Mouse (Mus musculus) heart, adult 2 months (tissue): Measurements from ENCODE around the gene Tenm3. TPM values are rescaled to one million over a fixed set of nuclear protein-coding genes. Genes with fewer than 3 reads are reported as not detected.

Experiments
- DNase-seq, 2 experiments: peaks; one replicate each; pipeline ENCODE4 v3.0.0; 2021
- H3K27ac ChIP-seq: fragments of 200-600 bp; 2 replicates; pipeline ENCODE4 v1.8.1; 2022
- H3K27me3 ChIP-seq: fragments of 200-500 bp; 2 replicates; pipeline ENCODE4 v1.6.1; 2012; ENCODE audit warnings: mild to moderate bottlenecking, low read length, inconsistent platforms, mixed read lengths; ENCODE audit not compliant: control insufficient read depth, insufficient read depth
- H3K36me3 ChIP-seq: fragments of 200-500 bp; 2 replicates; pipeline ENCODE4 v1.6.1; 2012; ENCODE audit warnings: low read length, inconsistent platforms; ENCODE audit not compliant: control insufficient read depth, insufficient read depth
- H3K4me1 ChIP-seq: fragments of 200-500 bp; 2 replicates; pipeline ENCODE4 v1.6.1; 2011; ENCODE audit warnings: low read length; ENCODE audit not compliant: control insufficient read depth, insufficient read depth
- H3K4me3 ChIP-seq: fragments of 200-600 bp; 2 replicates; pipeline ENCODE4 v1.8.1; 2022
- H3K79me2 ChIP-seq: fragments of 200-500 bp; replicated peaks from 2 replicates; pipeline ENCODE4 v1.6.1; 2012; ENCODE audit warnings: mild to moderate bottlenecking, inconsistent platforms, low read length, moderate library complexity, mixed read lengths; ENCODE audit not compliant: control insufficient read depth, insufficient read depth
- H3K9ac ChIP-seq: fragments of 200-500 bp; 2 replicates; pipeline ENCODE4 v1.6.1; 2012; ENCODE audit warnings: low read depth, mild to moderate bottlenecking, control low read depth, inconsistent platforms, low read length, mixed read lengths
- CTCF ChIP-seq: fragments of 200-600 bp; IDR thresholded peaks from 2 replicates; pipeline ENCODE4 v1.8.1; 2022; ENCODE audit warnings: antibody characterized with exemption, mild to moderate bottlenecking, moderate library complexity
- EP300 ChIP-seq: fragments of 200-500 bp; IDR thresholded peaks from 2 replicates; pipeline ENCODE4 v1.6.1; 2011; ENCODE audit warnings: low read depth, low read length, control low read depth; ENCODE audit not compliant: insufficient read depth
- POLR2A ChIP-seq: fragments of 200-500 bp; IDR thresholded peaks from 2 replicates; pipeline ENCODE4 v1.6.1; 2011; ENCODE audit warnings: mild to moderate bottlenecking, low read depth, low read length, control low read depth; ENCODE audit not compliant: insufficient read depth
- WGBS: fragments of 180-500 bp; shearing (Covaris S2); methylation state at CpG from one replicate; pipeline ENCODE4 v1.1.7; 2018; 5-methylcytosine and 5-hydroxymethylcytosine counted together
- intact Hi-C: fragments of 180-260 bp; cut with DNase I; formaldehyde crosslinking; loops from one replicate; pipeline ENCODE4 v1.15.1; 2025
- polyA plus RNA-seq: library from polyadenylated mRNA; depleted of rRNA; stranded (reverse); fragments of >200 nt; gene quantifications from 2 replicates; pipeline ENCODE4 v1.2.3, GENCODE M21; 2012
- total RNA-seq, 2 experiments: library from RNA; stranded (reverse); gene quantifications; 2 replicates each; pipeline ENCODE4 v1.2.3; 2021

Tenm3 gene
- total and polyA plus RNA-seq, 3 experiments: 2.0 to 3.8 (median 2.2) TPM

DNA sequence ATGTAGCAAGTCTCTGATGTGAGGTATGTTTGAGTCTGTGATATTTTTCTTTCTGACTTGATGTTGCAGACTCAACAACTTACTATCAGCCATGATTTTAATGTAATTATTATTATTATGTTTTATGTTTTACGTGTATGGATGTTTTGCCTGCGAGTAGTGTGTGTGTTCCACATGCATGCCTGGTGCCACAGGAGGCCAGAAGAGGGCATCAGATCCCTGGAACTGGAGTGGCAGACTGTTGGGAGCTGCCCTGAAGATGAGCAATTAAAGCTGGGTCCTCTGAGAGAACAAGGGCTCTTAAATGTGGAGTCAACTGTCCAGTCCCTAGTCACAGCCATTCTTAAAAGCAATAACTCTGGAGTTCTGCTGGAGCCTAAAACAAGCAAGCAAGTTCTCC is 564.4 kb downstream of the Tenm3 start:
- Histone ChIP-seq H3K36me3 (no peaks in the 10 kb centered on the region), H3K9ac (no peak overlapping the region), H3K79me2 (no peaks in the 10 kb centered on the region), H3K4me3 (no peak overlapping the region), H3K27ac (no peak overlapping the region), H3K4me1 (no peaks in the 10 kb centered on the region), H3K27me3 (no peaks in the 10 kb centered on the region)
- TF ChIP-seq CTCF (peak; percentile 37), EP300 (no peak)
- intact Hi-C loops: no loop called here
- WGBS: 87% methylated on average over 2 of the region's 2 CpGs
- DNase-seq: no peak

DNA sequence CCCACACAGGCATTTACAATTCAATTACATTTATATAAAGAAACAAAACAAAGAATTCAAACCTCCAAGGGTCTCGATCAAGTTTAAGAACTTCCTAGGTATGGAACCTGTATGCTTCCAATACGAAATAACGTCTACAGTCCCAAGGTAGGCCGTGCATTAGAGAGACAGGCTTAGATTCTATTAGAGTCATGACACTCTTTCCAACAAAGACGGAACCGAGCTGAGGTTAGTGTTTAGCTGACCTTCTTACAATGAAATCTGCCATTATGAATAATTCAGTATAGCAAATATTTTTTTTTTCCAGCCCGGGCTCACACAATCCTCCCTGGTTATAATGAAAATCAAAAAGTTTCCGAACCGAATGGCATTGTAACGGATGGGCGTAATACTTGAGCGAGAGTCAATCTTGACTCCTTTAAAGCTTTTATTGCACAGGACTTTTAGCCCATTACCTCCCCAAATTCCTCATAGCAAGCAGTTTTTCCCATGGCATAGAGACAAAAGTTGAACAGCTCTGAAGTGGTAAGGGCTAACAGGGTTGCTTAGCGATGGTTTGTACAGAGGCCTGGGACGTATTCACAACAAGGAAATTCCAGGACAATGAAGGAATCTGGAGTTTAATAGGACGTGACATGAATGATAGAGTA is 565.6 kb downstream of the Tenm3 start:
- intact Hi-C loops: no loop called here
- 90% methylated on average over 15 of the region's 15 CpGs for WGBS
- no peaks in the 10 kb centered on the region for H3K79me2 ChIP-seq

GRCm38 (mm10) chr8:48275066-48275465 is 568.7 kb downstream of the Tenm3 start:
- H3K4me1 ChIP-seq: no peaks in the 10 kb centered on the region
- no peaks in the 10 kb centered on the region for H3K36me3 ChIP-seq
- H3K27me3 ChIP-seq: no peaks in the 10 kb centered on the region
- no peaks in the 10 kb centered on the region for H3K79me2 ChIP-seq
- intact Hi-C loops: no loop called here
- H3K9ac ChIP-seq: no peak overlapping the region
- H3K27ac ChIP-seq: no peak overlapping the region
- no peak for TF ChIP-seq CTCF
- TF ChIP-seq POLR2A: no peak
- TF ChIP-seq EP300: no peak
- 92% methylated on average over 11 of the region's 11 CpGs for WGBS
- no peak overlapping the region for H3K4me3 ChIP-seq
- DNase-seq: no peak

More for the DNA sequence above, 565.6 kb downstream of the Tenm3 start:
- H3K4me3 ChIP-seq: no peak overlapping the region
- TF ChIP-seq EP300 (no peak), POLR2A (no peak), CTCF (no peak)
- no peaks in the 10 kb centered on the region for H3K4me1 ChIP-seq
- no peak overlapping the region for H3K9ac ChIP-seq
- no peak for DNase-seq
- H3K27me3 ChIP-seq: no peaks in the 10 kb centered on the region
- no peaks in the 10 kb centered on the region for H3K36me3 ChIP-seq
- no peak overlapping the region for H3K27ac ChIP-seq

DNA sequence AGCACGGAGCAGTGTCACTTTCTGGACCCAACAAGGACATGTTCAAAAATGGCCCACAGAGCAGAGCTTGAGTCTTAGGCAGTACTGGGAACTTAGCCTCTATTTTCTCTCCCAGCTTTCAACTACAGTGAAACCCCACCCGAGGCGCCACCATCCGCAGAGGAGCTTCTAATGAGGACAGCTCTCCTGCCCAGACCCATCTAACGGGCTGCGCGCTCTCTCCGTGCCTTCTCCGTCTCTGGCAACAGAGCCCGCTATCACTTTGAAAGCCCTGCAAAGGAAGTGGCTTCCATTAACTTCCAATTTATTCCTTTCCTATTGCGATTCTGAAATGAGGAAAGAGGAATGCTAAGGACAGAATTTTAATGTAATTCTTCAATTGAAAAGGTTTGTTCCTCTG is 569.2 kb downstream of the Tenm3 start:
- Histone ChIP-seq H3K4me1 (no peaks in the 10 kb centered on the region), H3K4me3 (no peak overlapping the region), H3K79me2 (no peaks in the 10 kb centered on the region), H3K27me3 (no peaks in the 10 kb centered on the region), H3K27ac (no peak overlapping the region), H3K9ac (no peak overlapping the region), H3K36me3 (no peaks in the 10 kb centered on the region)
- DNase-seq: no peak
- intact Hi-C loops: no loop called here
- TF ChIP-seq POLR2A (no peak), CTCF (no peak), EP300 (no peak)
- WGBS: 93% methylated on average over 11 of the region's 11 CpGs

GRCm38 (mm10) chr8:48268638-48269037 is 575.1 kb downstream of the Tenm3 start:
- 87% methylated on average over 10 of the region's 10 CpGs for WGBS
- H3K9ac ChIP-seq: no peak overlapping the region
- no peak for DNase-seq
- H3K79me2 ChIP-seq: no peaks in the 10 kb centered on the region
- H3K4me1 ChIP-seq: no peaks in the 10 kb centered on the region
- no peak overlapping the region for H3K4me3 ChIP-seq
- H3K36me3 ChIP-seq: no peaks in the 10 kb centered on the region
- no peak overlapping the region for H3K27ac ChIP-seq
- intact Hi-C loops: no loop called here
- TF ChIP-seq POLR2A: no peak
- no peak for TF ChIP-seq CTCF
- TF ChIP-seq EP300: no peak
- no peaks in the 10 kb centered on the region for H3K27me3 ChIP-seq

DNA sequence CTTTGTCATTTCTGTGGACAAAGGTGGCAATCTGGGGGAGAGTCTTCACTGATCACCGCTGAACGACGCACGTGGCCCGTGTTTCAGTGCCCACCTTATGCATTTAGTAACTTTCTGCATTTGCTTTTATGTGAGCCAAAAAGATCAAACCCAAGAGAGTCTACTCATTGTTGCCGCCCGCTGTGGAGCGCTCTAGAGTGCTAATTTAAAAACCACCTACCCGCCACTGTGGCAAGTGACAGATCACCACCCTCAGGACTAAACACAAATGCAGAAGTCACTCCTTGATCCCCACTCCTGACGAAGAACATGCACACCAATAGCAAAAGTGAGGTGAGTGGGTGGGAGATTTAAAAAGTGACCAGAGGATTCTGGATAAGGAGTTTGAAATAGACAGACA is 583.5 kb downstream of the Tenm3 start:
- Histone ChIP-seq H3K4me1 (no peaks in the 10 kb centered on the region), H3K4me3 (no peak overlapping the region), H3K79me2 (no peaks in the 10 kb centered on the region), H3K36me3 (no peaks in the 10 kb centered on the region), H3K27ac (no peak overlapping the region), H3K9ac (no peak overlapping the region), H3K27me3 (no peaks in the 10 kb centered on the region)
- TF ChIP-seq EP300 (no peak), CTCF (no peak), POLR2A (no peak)
- DNase-seq: no peak
- WGBS: 91% methylated on average over 10 of the region's 10 CpGs
- intact Hi-C loops: no loop called here
